Mouse (Mus musculus): ENCODE measurements around the gene Nid1.

Gene Nid1

DNA sequence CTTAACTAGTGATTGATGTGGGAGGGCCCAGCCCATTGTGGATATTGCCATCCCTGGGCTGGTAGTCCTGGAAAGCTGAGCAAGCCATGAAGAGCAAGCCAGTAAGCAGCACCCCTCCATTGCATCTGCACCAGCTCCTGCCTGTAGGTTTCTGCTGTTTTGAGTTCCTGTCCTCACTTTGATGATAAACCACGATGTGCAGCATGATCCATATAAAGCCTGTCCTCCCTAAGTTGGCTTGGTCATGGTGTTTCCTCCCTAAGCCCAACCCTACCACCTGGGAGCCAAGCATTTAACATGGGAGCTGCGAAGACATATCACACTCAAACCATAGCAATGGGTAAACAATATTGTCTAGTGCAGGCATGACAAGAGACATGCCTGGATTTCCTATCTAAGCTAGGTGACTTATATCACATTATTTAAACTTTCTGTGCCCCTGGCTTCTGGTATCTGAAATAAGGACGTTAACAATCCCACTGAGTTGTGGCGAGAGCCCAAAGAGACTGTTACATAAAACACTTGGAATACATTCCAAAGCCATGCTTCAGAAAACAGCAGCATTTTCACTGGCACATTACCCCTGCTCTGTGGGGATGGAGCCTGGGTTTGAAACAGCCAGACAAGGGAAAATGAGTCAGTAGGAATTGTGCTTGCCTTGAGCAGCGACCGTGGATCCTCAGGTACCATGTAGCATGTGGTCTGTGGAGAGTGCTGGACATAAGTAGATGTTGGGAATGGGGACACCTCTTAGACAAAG, 111.3 kb downstream of the Nid1 start:
- DNase-seq = no peak

- no peak for DNase-seq
Measured at GRCm38 (mm10) chr13:13549687-13550660, 112.6 kb downstream of the Nid1 start.

DNA sequence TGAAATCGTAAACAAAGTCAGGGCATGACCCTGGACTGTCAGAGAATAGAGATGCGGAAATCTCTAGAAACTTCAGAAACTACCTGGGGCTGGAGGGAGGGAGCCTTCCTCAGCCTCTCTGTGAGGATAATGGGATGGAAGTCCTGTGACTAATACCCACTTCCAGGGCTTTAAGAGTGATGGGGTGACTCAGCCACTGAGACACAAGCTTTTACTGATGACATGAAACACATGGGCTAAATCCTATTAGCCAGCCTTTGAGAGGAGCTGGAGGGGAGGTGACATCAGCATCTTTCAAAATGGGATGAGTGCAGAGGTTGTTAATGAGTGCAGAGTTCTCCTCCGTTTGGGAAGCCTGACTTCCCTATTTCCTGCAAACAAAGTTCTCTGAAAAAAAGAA, 114.7 kb downstream of the Nid1 start:
- no peak for DNase-seq

- DNase-seq = no peak
Measured at GRCm38 (mm10) chr13:13553660-13554059, 116.3 kb downstream of the Nid1 start.

DNA sequence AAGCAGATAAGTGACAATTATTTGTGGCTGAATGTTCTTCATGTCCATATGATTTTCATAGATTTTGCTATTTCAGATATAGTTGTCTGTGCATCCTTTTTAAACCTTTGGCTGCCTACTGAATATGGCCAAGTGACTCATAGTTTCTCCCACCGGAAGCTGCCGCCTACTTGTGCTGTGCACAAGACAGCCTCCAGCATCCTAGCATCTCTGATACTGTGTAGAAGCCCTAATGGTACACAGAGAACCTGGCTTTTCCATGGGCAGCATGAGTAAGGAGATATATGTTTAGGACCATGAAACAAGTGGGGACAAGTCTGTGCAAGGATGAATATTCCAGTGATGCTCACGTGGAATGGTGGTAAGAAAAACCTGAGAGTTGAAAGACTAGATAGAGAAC, 117.8 kb downstream of the Nid1 start:
- DNase-seq = no peak

GRCm38 (mm10) chr13:13557001-13557743, 119.8 kb downstream of the Nid1 start:
- DNase-seq = no peak

DNA sequence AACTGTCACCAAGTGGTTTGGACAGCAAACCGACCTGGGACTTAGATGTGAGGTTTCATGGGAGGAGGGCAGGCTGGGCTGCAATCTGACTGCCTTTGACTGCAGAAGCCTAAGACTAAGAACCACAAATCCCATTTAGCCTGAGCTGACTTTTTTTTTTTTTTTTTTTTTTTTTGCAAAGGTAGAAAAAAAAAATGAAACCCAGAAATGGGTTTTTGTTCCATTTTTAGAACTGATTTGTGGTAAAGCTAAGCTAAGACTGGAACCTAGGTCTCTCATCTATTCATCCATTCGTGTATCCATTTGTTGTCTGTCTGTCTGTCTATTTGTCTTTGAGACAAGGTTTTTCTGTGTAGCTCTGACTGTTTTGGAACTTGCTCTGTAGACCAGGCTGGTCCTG, 120.9 kb downstream of the Nid1 start:
- DNase-seq = no peak

DNA sequence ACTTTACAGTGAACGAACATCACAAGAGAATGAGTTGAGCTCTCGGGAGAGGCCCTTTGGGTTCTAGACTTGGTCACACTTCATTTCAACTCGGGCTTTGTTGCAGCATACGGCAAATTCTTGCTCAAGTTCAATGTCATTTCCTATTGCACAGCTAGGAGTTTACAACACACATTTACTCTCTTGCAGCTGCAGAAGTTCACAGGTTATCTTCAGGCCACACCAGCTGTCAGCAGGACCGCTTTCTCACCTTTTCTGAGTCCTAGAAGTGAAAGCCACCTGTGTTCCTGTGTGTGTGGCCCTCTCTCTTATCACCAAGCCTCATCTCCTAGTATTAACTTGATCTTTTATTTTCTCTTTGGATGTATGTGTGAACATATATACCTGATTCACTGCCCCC, 121.5 kb downstream of the Nid1 start:
- DNase-seq = peak; percentile 46
